Mouse (Mus musculus) thymus, postnatal 4 days (tissue): ENCODE results near the gene Gbe1.

ENCODE experiments used
- DNase-seq: peaks from one replicate; pipeline ENCODE4 v3.0.0; 2021

The Gbe1 gene

GRCm38 (mm10) chr16:70365229-70365628, 51.5 kb downstream of the Gbe1 start:
- DNase-seq, result no peak

- DNase-seq, result no peak
Measured at GRCm38 (mm10) chr16:70381045-70381444, 67.3 kb downstream of the Gbe1 start.

GRCm38 (mm10) chr16:70385494-70385893, 71.7 kb downstream of the Gbe1 start:
- DNase-seq, result no peak

GRCm38 (mm10) chr16:70387385-70387784, 73.6 kb downstream of the Gbe1 start:
- DNase-seq, result no peak

- no peak for DNase-seq
Measured at GRCm38 (mm10) chr16:70395276-70395675, 81.5 kb downstream of the Gbe1 start.

GRCm38 (mm10) chr16:70407780-70408179, 94.0 kb downstream of the Gbe1 start:
- DNase-seq, result no peak

- no peak for DNase-seq
Measured at GRCm38 (mm10) chr16:70421077-70421476, 107.3 kb downstream of the Gbe1 start.

GRCm38 (mm10) chr16:70449520-70449919, 135.8 kb downstream of the Gbe1 start:
- no peak for DNase-seq

- DNase-seq, result no peak
Measured at GRCm38 (mm10) chr16:70475583-70475982, 161.8 kb downstream of the Gbe1 start.

GRCm38 (mm10) chr16:70476161-70476560, 162.4 kb downstream of the Gbe1 start:
- no peak for DNase-seq

- DNase-seq, result no peak
Measured at GRCm38 (mm10) chr16:70480494-70480893, 166.7 kb downstream of the Gbe1 start.

GRCm38 (mm10) chr16:70506457-70506856, 192.7 kb downstream of the Gbe1 start:
- DNase-seq, result no peak

- no peak for DNase-seq
Measured at GRCm38 (mm10) chr16:70510938-70511337, 197.2 kb downstream of the Gbe1 start.

- no peak for DNase-seq
Measured at GRCm38 (mm10) chr16:70522861-70523260, 209.1 kb downstream of the Gbe1 start.

- no peak for DNase-seq
Measured at GRCm38 (mm10) chr16:70523566-70523965, 209.8 kb downstream of the Gbe1 start.

GRCm38 (mm10) chr16:70524273-70524672, 210.5 kb downstream of the Gbe1 start:
- DNase-seq, result no peak

- DNase-seq, result no peak
Measured at GRCm38 (mm10) chr16:70527224-70527623, 213.5 kb downstream of the Gbe1 start.

GRCm38 (mm10) chr16:70535224-70535623, 221.5 kb downstream of the Gbe1 start:
- no peak for DNase-seq

GRCm38 (mm10) chr16:70550835-70551234, 237.1 kb downstream of the Gbe1 start:
- DNase-seq, result no peak

GRCm38 (mm10) chr16:70561635-70562348, 248.0 kb downstream of the Gbe1 start:
- DNase-seq, result no peak

GRCm38 (mm10) chr16:70562574-70562973, 248.8 kb downstream of the Gbe1 start:
- no peak for DNase-seq

- no peak for DNase-seq
Measured at GRCm38 (mm10) chr16:70563456-70563855, 249.7 kb downstream of the Gbe1 start.

GRCm38 (mm10) chr16:70568341-70569265, 254.9 kb downstream of the Gbe1 start:
- DNase-seq, result peak; percentile 12

- no peak for DNase-seq
Measured at GRCm38 (mm10) chr16:70585964-70586363, 272.2 kb downstream of the Gbe1 start.
